Mouse (Mus musculus) spleen, adult 18-20 months (tissue): ENCODE measurements at regions not wholly inside any gene's neighbourhood (a gene's known extent, or its start where the extent isn't known, plus 50 kb on each side); places are given as distances from the start of the nearest gene placed in this dataset.

Source experiments
- DNase-seq, 2 experiments: peaks; one replicate each; pipeline ENCODE4 v3.0.0; 2022; ENCODE audit warnings: mixed read lengths in 2 of 2

DNA sequence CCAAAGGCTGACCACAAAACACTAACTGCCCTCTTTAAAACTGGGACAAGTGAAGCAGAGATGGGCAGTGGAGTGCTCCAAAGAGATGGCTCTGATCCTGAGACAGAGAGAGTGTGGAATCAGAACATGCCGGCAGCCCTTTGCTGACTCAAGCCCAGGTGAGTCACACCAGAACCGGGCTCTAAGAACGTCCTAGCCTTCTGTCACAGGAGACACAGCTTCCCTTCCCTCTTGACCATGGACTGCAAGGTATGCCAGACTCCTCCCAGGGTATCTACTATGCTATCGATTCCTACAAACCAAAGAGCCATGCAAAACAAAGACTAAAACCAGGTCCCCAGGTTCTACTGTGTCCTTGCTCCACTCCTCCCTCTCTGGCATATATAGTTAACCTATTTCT, 98.0 kb downstream of the Dhx15 start:
- no peak for DNase-seq

GRCm38 (mm10) chr5:52088131-52088530, 102.2 kb downstream of the Dhx15 start:
- DNase-seq: no peak

DNA sequence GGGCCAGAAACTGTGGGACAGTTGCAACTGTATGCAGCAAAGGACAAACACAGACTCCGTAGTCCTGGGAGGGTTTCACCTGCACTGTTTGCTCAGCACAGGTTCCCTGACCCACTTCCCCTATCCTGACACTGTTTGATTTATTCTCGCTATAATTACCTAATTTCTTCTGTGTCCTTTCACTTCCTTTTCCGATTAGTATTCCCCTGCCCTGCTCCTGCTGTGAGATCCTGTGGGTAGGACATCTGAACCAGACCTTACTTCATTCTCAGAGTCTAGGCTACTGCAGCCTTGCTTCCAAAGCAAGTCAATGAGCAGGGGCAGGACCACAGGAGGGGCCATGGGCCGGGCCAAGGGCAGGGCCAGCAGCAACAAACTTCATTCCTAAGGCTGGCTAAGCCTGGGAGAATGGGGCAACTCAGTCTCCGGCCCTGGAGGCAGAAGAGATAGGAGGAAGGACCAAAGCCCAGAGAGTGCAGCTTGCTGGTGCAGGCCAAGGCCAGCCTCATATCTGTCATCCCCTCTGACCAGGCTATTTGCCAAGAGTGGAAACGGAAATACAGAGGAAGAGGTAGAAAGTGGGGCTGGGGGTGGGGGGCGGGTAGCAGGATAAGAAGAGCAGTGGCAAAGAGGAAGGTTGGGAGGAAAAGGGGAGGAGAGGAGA, 103.4 kb downstream of the Dhx15 start:
- DNase-seq: no peak

DNA sequence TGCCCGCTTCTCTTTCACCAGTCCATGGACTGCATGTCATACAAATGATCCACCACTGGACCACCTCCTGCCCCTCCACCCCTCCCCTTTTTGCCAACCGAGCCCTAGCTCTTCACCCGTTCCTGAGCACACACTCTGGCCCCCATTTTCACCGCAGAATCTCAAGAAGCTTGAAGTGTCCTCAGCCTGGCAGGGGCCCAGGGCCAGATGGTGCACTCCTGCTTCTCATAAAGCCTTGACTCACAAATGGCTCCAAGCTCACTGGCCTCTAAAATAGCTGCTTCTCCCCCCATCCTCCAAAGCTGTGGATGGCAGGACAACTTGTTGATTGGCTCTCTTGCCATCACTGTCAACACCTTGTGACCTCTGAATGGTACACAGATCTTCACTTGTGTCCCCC, 110.0 kb downstream of the Dhx15 start:
- no peak for DNase-seq

DNA sequence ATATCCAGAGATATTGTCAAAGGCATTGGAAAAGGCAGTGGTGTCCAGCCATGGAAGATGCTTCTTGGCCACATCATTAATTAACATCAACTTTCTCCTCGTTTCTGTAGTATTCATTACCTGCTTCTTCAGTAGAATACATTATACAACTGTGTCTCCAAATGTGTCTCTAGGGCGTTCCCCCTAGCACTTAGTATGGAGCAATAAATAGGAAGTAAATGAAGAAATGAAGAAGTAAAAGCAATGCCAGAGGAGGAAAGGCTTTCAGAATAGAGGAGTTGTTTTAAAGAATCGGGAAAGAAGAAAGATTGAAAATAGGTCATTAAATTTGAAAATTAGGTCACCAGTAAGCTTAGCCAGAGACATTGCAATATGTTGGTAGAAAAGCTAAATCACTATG, 112.6 kb downstream of the Dhx15 start:
- DNase-seq: no peak

DNA sequence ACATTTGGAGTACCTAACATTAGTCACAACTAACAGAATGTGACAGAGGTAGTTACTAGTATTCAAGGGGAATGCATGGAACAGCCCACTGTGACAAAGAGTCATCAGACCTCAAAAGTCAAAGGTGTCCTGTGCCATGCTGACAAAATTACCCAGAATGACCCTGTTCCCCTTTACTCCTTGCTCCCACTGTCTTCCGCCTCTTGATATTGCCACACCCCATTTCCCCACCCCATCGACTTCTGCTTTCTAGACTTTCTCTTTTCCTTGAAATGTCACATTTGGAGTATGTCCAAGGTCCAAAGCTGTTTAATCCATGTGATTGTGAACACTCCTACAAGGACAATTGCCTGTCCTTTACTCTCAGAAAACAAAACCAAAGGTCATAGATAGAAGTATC, 115.2 kb downstream of the Dhx15 start:
- no peak for DNase-seq

DNA sequence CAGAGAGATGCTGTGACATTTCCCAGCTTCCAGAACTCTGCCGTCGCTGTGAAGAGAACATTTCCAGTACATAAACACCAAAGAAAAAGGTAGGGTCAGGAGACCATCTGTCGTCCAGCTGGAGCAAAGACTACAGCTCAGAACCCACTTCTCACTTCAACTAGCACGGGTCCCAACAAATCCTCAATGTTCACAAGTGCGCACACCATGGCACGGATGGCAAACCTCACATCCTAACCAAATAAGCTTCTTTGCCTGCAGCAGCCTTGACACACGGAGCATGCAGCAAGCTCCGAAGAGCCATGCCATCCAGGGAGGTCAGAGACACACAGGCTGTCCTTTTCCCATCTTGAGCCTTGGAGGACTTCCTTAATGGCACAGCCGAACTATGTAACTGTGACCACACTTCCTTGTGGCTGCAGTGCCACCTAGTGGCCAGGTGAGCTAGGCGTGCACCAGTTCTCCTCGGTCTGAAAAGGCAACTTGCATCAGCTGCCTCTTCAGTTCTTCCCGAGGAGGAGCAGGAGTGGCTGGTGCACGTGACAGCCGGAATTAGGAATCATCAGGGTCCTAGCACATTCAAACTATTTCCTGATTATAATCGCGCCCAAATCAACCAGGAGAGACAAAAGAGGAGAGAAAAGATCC, 125.4 kb downstream of the Dhx15 start:
- peak; percentile 33 to 70 for DNase-seq

- DNase-seq: no peak
Measured at GRCm38 (mm10) chr5:52062214-52062613, 128.1 kb downstream of the Dhx15 start.

DNA sequence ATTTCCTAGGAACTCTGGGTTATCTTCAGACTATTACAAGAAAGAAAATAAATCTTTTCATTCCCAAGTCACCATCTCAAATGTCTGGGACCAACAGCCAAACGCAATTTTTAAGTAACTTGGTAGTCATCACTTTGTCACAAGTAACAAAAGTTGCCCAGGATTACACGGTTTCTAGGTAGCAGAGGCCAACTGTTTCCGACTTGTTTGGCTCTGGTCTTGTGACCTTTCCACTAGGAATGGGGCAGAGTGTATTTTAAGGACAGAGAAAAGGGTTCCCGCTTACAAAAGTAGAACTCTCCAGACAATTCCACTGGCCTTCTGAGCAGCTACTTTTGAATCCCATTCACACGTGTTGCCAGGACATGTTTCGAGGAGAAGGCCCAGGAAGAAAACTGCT, 129.1 kb downstream of the Dhx15 start:
- no peak for DNase-seq

DNA sequence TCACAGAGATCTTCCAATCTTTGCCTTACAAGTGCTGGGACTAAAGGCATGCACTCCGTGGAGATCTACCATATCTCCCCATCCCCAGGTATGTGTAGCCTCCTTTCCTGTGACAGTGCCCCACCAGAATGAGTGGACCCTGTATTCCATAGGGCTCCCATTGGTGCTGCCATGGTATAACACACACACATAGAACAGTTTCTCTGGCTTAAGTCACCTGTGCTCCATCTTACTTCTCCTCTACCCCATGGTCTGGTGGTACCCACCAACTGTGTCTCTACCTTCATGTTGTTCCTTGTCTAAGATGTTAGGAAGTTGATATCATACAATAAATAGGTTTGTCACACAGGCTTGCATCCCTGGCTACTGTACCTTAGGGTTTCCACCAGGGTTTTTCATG, 133.1 kb downstream of the Dhx15 start:
- DNase-seq: no peak

- DNase-seq: no peak
Measured at GRCm38 (mm10) chr5:52052072-52052465, 138.2 kb downstream of the Dhx15 start.

GRCm38 (mm10) chr5:52051383-52052071, 138.8 kb downstream of the Dhx15 start:
- DNase-seq: no peak

DNA sequence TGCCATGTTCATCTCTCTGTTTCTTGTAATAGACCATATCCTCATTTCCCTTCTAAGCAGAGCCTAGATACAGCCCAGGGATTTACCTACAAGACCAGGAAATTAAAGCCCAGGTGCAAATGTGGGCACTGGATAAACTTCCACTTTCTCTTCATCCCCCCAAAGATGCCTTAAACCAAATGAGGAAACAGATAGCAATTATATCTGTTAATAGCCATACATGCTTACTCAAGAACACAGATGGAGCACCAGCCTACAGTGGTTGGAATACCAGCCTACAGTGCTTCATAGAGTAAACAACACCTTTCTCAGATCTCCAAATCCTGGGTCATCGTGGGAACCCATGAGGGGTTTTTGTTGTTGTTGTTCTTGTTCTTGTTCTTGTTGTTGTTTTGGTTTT, 141.5 kb downstream of the Dhx15 start:
- DNase-seq: no peak

GRCm38 (mm10) chr5:52046704-52047103, 143.6 kb downstream of the Dhx15 start:
- no peak for DNase-seq

- DNase-seq: no peak
Measured at GRCm38 (mm10) chr5:52044101-52044500, 146.2 kb downstream of the Dhx15 start.

DNA sequence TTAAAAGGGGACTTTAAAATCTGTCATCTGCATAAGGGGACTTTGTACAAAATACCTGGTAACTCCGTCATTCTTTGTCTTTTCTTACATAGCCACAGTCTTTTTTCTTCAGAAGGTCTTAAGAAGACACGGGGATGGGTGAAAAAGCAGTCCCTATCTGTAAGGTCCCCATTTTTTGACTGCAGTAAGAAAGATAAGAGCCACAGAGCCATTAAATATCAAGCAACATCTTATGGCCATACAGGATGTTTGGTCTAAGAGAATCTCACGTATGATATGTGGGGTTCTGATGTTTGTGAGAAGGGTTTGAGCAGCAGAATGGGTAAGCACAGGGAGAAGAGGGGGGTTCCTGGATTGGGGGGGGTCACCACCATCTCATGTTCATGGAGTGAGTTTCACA, 148.9 kb downstream of the Dhx15 start:
- no peak for DNase-seq

DNA sequence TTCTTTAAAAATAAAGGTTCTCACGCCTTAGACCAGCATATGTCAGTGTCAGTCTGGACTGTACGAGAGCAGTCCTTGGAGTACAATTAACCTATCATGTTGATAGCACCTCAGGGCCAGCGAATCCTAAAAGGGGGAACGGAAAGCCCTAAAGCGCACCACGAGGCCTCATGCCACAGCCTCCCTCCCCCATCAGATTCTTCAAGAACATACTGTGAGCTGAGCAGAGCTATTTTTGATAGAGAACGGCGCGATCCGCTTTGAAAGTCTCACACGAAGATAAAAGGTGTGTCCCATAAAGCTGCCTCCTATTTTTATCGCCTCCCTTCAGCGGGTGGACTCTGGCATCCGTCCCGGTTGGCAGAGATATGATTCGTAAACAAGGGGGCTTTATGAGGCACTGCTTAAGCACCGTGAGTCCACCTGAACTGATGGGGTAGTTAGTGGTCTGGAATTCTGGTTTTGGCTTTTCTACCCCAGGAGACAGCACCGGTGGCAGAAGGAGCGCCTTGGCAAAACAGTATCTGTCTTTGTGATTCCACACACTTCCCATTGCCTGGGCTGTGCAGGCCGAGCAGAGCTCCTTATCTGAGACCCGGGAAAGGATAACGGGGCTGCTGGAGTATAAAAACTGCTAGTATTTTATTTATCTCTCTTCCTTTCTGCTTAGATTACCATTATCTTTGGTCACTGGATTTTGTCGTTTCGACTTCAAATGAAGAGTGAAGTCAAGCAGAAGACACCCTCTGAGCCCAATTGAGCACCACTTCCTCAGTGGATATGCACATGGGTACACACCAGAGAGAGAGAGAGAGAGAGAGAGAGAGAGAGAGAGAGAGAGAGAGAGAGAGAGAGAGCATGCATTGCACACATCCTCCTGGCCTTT, 149.6 kb downstream of the Dhx15 start:
- DNase-seq: no peak

- DNase-seq: no peak
Measured at GRCm38 (mm10) chr5:52035339-52035738, 155.0 kb downstream of the Dhx15 start.

DNA sequence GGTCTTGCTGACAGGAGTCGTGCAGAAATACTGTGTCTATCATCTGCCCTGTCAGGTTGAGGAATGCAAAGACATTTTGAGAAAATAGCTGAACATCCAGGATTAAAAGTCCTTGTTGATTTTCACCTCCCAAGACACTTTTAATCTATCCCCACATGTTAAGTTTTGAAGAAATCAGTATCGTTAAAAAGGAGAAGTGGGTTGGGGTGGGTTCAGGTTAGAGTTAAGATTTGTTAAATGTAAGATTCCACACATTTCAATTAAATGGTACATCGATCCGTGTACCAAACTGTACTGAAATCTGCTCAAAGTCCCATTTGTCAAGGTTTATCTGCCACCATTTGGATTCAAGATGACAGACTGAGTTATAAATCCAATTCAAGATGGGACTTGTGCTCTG, 162.8 kb downstream of the Dhx15 start:
- DNase-seq: no peak

DNA sequence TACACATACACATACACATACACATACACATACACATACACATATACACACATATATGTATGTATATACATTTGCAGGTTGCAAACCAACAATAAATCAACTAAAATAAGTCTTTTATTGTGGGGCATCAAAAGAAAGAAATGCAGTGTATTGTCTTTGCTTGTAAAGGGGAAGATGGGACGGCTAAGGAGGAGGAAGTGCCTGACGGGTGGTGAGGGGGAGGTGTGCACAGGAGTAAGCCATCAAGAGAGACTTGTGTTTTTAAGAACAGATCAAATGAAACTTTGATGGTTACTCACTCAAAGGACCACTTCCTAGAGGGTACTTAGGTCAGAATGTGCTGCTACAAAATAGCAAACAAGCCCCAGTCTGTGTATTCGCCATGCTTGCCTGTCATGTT, 164.2 kb downstream of the Dhx15 start:
- no peak for DNase-seq

DNA sequence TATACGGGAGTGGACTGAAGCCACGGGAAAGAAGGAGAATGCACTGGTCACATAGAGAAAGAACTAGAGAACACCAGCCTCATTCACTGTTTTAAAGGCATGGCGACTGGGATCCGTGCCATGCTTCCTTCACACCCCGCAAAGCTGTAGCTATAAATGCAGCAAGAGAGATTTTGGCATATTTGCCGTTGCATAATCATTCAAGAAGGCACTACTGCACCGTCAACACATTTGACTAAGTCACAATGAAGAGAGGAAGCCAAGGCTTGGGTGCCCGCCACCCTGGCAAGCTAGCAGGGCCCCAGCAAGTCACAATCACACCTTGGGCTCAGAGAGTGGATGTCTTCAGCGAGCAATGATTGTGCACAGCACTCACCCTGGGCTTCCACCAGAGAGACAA, 167.1 kb downstream of the Dhx15 start:
- no peak for DNase-seq

- no peak for DNase-seq
Measured at GRCm38 (mm10) chr5:52016992-52017391, 173.3 kb downstream of the Dhx15 start.

- no peak for DNase-seq
Measured at GRCm38 (mm10) chr5:52015786-52016185, 174.5 kb downstream of the Dhx15 start.
